Mouse (Mus musculus) lung, embryonic 16.5 days (tissue): ENCODE measurements at regions not wholly inside any gene's neighbourhood (a gene's known extent, or its start where the extent isn't known, plus 50 kb on each side); places are given as distances from the start of the nearest gene placed in this dataset.

ENCODE experiments used
- ATAC-seq: fragments of 200-750 bp; cut with Nextera tagmentation; 2 replicates; pipeline ENCODE4 v1.8.0; 2017; ENCODE audit warnings: low read depth, mild to moderate bottlenecking, moderate library complexity
- H3K27ac ChIP-seq: fragments of 300-500 bp; sonication (generic); 2 replicates; pipeline ENCODE4 v1.5.1; 2014; ENCODE audit warnings: mild to moderate bottlenecking, control low read depth, low read length
- H3K27me3 ChIP-seq: fragments of 300-500 bp; sonication (generic); 2 replicates; pipeline ENCODE4 v1.6.1; 2014; ENCODE audit warnings: low read depth, low read length, mixed read lengths; ENCODE audit not compliant: control insufficient read depth, insufficient read depth
- H3K36me3 ChIP-seq: fragments of 300-500 bp; sonication (generic); 2 replicates; pipeline ENCODE4 v1.6.1; 2014; ENCODE audit warnings: low read length; ENCODE audit not compliant: control insufficient read depth, insufficient read depth
- H3K4me1 ChIP-seq: fragments of 300-500 bp; sonication (generic); replicated peaks from 2 replicates; pipeline ENCODE4 v1.6.1; 2014; ENCODE audit warnings: low read length, mixed read lengths; ENCODE audit not compliant: control insufficient read depth, insufficient read depth
- H3K4me2 ChIP-seq: fragments of 300-500 bp; sonication (generic); 2 replicates; pipeline ENCODE4 v1.6.1; 2014; ENCODE audit warnings: low read depth, low read length, control low read depth
- H3K4me3 ChIP-seq: fragments of 300-500 bp; sonication (generic); 2 replicates; pipeline ENCODE4 v1.5.1; 2014; ENCODE audit warnings: mild to moderate bottlenecking, low read length, control low read depth
- H3K9ac ChIP-seq: fragments of 300-500 bp; sonication (generic); 2 replicates; pipeline ENCODE4 v1.6.1; 2014; ENCODE audit warnings: low read length, control low read depth
- H3K9me3 ChIP-seq: fragments of 300-500 bp; sonication (generic); 2 replicates; pipeline ENCODE4 v1.6.1; 2016; ENCODE audit warnings: low read length; ENCODE audit not compliant: control insufficient read depth
- WGBS: fragments of 180-500 bp; shearing (Covaris S2); extraction: QIAGEN DNeasy Blood & Tissue Kit; methylation state at CpG from one replicate; pipeline ENCODE4 v1.1.7; 2014; 5-methylcytosine and 5-hydroxymethylcytosine counted together

DNA sequence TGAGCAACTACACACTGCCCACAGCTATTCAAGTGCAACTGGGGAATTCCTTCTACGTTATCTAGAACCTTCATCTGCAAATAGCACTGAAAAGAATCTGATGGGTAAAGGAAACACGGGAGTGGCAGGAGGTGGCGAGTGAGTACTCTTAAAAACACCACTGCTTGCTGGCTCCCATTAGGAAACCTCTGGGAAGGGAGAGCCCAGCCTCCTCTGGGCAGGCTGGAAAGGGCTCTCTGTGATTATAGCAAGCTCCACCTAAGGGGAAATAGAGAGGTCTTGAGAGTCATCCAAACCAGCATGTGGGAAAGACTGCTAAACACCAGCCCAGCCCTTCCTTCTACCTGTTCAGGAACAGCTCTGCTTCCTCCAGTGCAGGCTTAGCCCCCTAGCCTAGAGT is 189.0 kb upstream of the Zfp637 start:
- Histone ChIP-seq H3K4me2 (no peak overlapping the region), H3K27me3 (no peaks in the 10 kb centered on the region), H3K36me3 (no peaks in the 10 kb centered on the region), H3K27ac (no peak overlapping the region), H3K4me3 (no peak overlapping the region), H3K4me1 (0 out of 2 replicates have a peak, but pooled peaks cover 2% of the 10 kb centered on the region), H3K9me3 (no peaks in the 10 kb centered on the region), H3K9ac (no peak overlapping the region)
- peak; percentile 59 for ATAC-seq
- WGBS: 43% methylated on average over 3 of the region's 3 CpGs

- Histone ChIP-seq H3K27ac (peak overlapping the region; percentile 13), H3K9ac (no peak overlapping the region), H3K4me2 (no peak overlapping the region), H3K9me3 (no peaks in the 10 kb centered on the region), H3K27me3 (no peaks in the 10 kb centered on the region), H3K36me3 (no peaks in the 10 kb centered on the region), H3K4me3 (no peak overlapping the region), H3K4me1 (0 out of 2 replicates have a peak, but pooled peaks cover 2% of the 10 kb centered on the region)
- peak; percentile 93 for ATAC-seq
- 47% methylated on average over 9 of the region's 9 CpGs for WGBS
These were observed 188.1 kb upstream of the Zfp637 start for GRCm38 (mm10) chr6:117652917-117653316.

DNA sequence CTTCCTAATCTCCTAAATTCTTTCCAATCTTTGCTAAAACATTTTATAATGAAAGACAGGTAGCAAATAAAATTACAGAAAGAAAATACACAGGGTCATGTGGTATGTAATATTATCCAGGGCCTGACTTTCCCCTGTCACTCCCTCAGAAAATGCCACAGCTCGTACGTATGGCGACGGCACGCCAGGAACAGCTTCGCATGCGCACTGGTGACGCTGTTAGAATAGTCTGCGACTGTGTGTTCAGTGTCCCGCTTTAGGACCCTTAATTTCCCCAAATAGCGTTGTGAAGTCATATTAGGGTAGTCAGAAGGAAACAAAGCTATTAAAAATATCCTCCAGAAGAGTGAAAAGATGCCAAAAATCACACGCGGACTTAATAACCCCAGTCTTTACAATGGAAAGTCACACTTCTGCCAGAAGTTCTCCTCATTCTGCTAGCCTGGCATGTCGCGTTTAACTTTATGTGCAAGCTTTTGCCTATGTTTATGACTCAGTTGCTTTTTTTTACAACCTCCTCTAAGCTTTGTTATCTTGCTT is 187.0 kb upstream of the Zfp637 start:
- Histone ChIP-seq H3K4me2 (no peak overlapping the region), H3K27ac (no peak overlapping the region), H3K36me3 (no peaks in the 10 kb centered on the region), H3K9me3 (no peaks in the 10 kb centered on the region), H3K9ac (no peak overlapping the region), H3K4me1 (0 out of 2 replicates have a peak, but pooled peaks cover 2% of the 10 kb centered on the region), H3K4me3 (no peak overlapping the region), H3K27me3 (no peaks in the 10 kb centered on the region)
- no peak for ATAC-seq
- WGBS: 83% methylated on average over 15 of the region's 15 CpGs

- Histone ChIP-seq H3K36me3 (no peaks in the 10 kb centered on the region), H3K4me3 (no peak overlapping the region), H3K9ac (no peak overlapping the region), H3K9me3 (no peaks in the 10 kb centered on the region), H3K27ac (no peak overlapping the region), H3K4me1 (0 out of 2 replicates have a peak, but pooled peaks cover 2% of the 10 kb centered on the region), H3K27me3 (no peaks in the 10 kb centered on the region), H3K4me2 (no peak overlapping the region)
- 72% methylated on average over 4 of the region's 4 CpGs for WGBS
- ATAC-seq: no peak
These were observed 185.0 kb upstream of the Zfp637 start for GRCm38 (mm10) chr6:117655986-117656385.

DNA sequence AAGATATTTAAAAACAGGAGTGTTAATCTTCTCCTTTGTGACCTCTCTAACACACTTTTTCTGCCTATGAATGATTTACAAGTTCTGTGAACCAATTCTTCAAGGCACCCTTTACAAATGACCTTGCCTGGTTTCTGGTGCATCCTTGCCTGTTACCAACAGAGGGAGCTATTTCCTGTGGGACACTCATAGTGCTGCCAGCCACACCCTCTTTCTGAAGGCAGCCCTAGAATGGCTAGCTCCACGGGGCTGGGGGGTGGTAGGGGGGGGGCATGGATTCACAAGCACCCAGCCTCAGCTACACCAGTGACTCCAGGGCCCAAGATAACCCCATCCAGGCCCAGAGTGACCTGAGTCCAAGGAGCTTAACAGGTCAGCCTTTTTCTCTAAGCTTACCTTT is 180.4 kb upstream of the Zfp637 start:
- Histone ChIP-seq H3K27me3 (no peaks in the 10 kb centered on the region), H3K9ac (no peak overlapping the region), H3K4me3 (no peak overlapping the region), H3K9me3 (no peaks in the 10 kb centered on the region), H3K27ac (no peak overlapping the region), H3K36me3 (no peaks in the 10 kb centered on the region), H3K4me1 (no peaks in the 10 kb centered on the region), H3K4me2 (no peak overlapping the region)
- ATAC-seq: 0 out of 2 replicates have a peak, but pooled peaks have one; percentile 26
- 0% methylated on average over 1 of the region's 1 CpGs for WGBS

GRCm38 (mm10) chr6:117662635-117663034 is 178.3 kb upstream of the Zfp637 start:
- no peak overlapping the region for H3K4me2 ChIP-seq
- no peaks in the 10 kb centered on the region for H3K27me3 ChIP-seq
- H3K9ac ChIP-seq: no peak overlapping the region
- H3K4me3 ChIP-seq: no peak overlapping the region
- H3K9me3 ChIP-seq: no peaks in the 10 kb centered on the region
- no peaks in the 10 kb centered on the region for H3K4me1 ChIP-seq
- ATAC-seq: no peak
- H3K27ac ChIP-seq: no peak overlapping the region
- H3K36me3 ChIP-seq: no peaks in the 10 kb centered on the region
- 87% methylated on average over 1 of the region's 1 CpGs for WGBS

- 67% methylated on average over 3 of the region's 3 CpGs for WGBS
- Histone ChIP-seq H3K27ac (no peak overlapping the region), H3K4me3 (no peak overlapping the region), H3K36me3 (no peaks in the 10 kb centered on the region), H3K9ac (no peak overlapping the region), H3K27me3 (no peaks in the 10 kb centered on the region), H3K4me2 (no peak overlapping the region), H3K9me3 (no peaks in the 10 kb centered on the region), H3K4me1 (no peaks in the 10 kb centered on the region)
- ATAC-seq: no peak
These were observed 170.6 kb upstream of the Zfp637 start for GRCm38 (mm10) chr6:117670337-117670736.

DNA sequence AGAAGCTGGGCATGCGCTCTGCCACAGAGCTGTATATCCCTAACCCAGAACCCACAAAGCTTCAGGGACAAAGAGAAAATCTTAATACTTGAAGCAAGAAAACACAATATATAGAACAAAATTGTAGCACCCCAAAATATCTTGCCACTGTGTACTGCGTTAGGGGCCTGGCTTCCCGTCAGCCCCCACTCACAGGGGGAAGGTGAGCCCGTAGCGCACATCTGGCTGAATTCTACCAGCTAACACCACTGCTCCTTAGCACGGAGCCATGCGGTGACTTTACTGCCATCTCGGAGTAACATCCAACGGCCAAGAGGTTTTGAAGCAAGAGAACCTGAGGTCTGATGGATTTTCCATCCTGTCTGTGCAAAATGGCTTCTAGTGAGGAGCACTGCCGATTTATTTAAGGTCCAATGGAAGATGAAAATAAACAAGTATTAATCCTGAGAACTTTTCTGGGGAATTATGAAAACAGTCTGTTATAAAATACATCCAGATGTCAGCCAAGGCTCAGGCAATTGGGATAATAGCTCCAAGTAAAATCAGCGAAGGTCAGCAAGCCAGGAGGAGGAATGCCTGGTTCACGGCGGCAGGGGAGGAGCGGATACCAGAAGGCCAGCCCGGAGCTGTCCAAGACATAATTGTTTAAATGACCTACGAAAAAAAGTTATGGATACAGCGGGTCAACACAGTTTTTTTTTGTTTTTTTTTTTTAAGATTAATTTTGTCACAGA is 170.0 kb upstream of the Zfp637 start:
- Histone ChIP-seq H3K27ac (no peak overlapping the region), H3K9me3 (no peaks in the 10 kb centered on the region), H3K9ac (no peak overlapping the region), H3K4me3 (no peak overlapping the region), H3K4me2 (no peak overlapping the region), H3K36me3 (no peaks in the 10 kb centered on the region), H3K27me3 (no peaks in the 10 kb centered on the region), H3K4me1 (no peaks in the 10 kb centered on the region)
- 53% methylated on average over 17 of the region's 17 CpGs for WGBS
- peak; percentile 69 for ATAC-seq

DNA sequence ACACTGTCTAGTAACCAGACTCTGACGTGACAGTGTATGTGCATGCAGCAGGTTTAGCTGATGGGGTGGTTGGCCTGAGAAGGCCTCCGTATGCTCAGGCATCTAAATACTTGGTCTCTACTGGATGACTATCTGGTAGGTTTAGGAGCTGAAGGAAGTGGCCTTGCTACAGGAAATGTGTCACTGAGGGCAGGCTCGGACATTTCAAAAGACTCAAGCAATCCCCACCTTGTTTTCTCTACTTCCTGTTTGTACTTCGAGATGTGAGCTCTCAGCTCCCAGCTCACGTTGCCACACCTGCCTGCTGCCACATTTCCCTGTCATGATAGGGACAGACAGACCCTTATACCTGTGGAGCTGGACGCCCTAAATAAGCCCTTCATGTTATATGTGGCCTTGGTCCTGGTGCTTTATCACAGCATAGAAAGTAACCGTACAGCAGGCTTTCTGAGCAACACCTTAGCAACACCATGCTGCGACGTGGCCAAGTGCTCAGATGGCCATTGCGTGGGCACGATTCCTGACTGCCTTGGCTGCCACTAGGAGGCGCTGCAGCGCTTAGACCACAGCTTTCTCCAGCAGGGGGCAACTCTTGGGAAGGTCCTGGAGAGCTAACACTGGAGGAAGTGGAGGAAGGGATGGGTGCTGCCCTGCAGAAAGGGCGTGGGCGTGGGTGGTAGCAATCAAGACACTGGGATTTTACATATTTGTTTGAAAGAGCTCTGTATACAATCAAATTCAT is 165.8 kb upstream of the Zfp637 start:
- H3K4me1 ChIP-seq: peaks cover 5% of the 10 kb centered on the region
- no peak for ATAC-seq
- H3K4me2 ChIP-seq: no peak overlapping the region
- H3K27ac ChIP-seq: no peak overlapping the region
- no peaks in the 10 kb centered on the region for H3K36me3 ChIP-seq
- H3K9ac ChIP-seq: no peak overlapping the region
- WGBS: 55% methylated on average over 15 of the region's 15 CpGs
- no peaks in the 10 kb centered on the region for H3K9me3 ChIP-seq
- H3K27me3 ChIP-seq: no peaks in the 10 kb centered on the region
- no peak overlapping the region for H3K4me3 ChIP-seq
